In genomic region chr11:90129793-90130624, GRCm38 (mm10) we compare ENCODE assay signal across 8 mouse cellular contexts. TPM values are rescaled to one million over a fixed set of nuclear protein-coding genes. Genes with fewer than 3 reads are reported as not detected.
DNase-seq lines count a peak whose midpoint lies in the region; ATAC-seq lines count a peak whose summit lies in the region.

No protein-coding gene starts in this region.

- no peaks in the 10 kb centered on the region for H3K36me3 ChIP-seq in midbrain, embryonic 10.5 days
- no peaks in the 10 kb centered on the region for H3K36me3 ChIP-seq in midbrain, embryonic 15.5 days (replicated peaks)
- no peaks in the 10 kb centered on the region for H3K36me3 ChIP-seq in neural tube, embryonic 13.5 days

- ATAC-seq in midbrain, embryonic 15.5 days (replicated peaks): no peak
- peak; percentile 77 for ATAC-seq in neural tube, embryonic 13.5 days (ENCODE audit: low read depth)

- H3K9me3 ChIP-seq in midbrain, embryonic 10.5 days (replicated peaks): no peaks in the 10 kb centered on the region
- H3K9me3 ChIP-seq in midbrain, embryonic 15.5 days: no peaks in the 10 kb centered on the region
- no peaks in the 10 kb centered on the region for H3K9me3 ChIP-seq in neural tube, embryonic 13.5 days

- H3K4me3 ChIP-seq in midbrain, embryonic 10.5 days: no peak overlapping the region
- H3K4me3 ChIP-seq in midbrain, embryonic 15.5 days: no peak overlapping the region
- H3K4me3 ChIP-seq in neural tube, embryonic 13.5 days: no peak overlapping the region

- H3K4me1 ChIP-seq in midbrain, embryonic 10.5 days: peaks cover 18% of the 10 kb centered on the region
- H3K4me1 ChIP-seq in midbrain, embryonic 15.5 days: peaks cover 10% of the 10 kb centered on the region
- peaks cover 19% of the 10 kb centered on the region for H3K4me1 ChIP-seq in neural tube, embryonic 13.5 days (replicated peaks)

- intact Hi-C loops in heart, postnatal 25 days (cut with DNase I): loop anchor here (2.0 kb wide), 1 partner anchor 29 kb away; no protein-coding TSS in a partner anchor

- peak overlapping the region; percentile 63; the same call in 1 of the 2 replicates for H3K27ac ChIP-seq in midbrain, embryonic 10.5 days (replicated peaks)
- H3K27ac ChIP-seq in midbrain, embryonic 15.5 days: no peak overlapping the region
- peak overlapping the region; percentile 77 for H3K27ac ChIP-seq in neural tube, embryonic 13.5 days (replicated peaks)

- no peak overlapping the region for H3K4me2 ChIP-seq in midbrain, embryonic 15.5 days
- H3K4me2 ChIP-seq in neural tube, embryonic 13.5 days: peak overlapping the region; percentile 31

- H3K9ac ChIP-seq in midbrain, embryonic 15.5 days: no peak overlapping the region
- 0 out of 2 replicates have a peak overlapping the region, but pooled peaks have one; percentile 12 for H3K9ac ChIP-seq in neural tube, embryonic 13.5 days

- H3K27me3 ChIP-seq in midbrain, embryonic 10.5 days (ENCODE audit: low read depth, poor library complexity, severe bottlenecking): no peaks in the 10 kb centered on the region
- H3K27me3 ChIP-seq in midbrain, embryonic 15.5 days (replicated peaks): no peaks in the 10 kb centered on the region
- no peaks in the 10 kb centered on the region for H3K27me3 ChIP-seq in neural tube, embryonic 13.5 days

- no peak for DNase-seq in midbrain, embryonic 10.5 days (ENCODE audit: low spot score)
- peak; percentile 49 for DNase-seq in heart, postnatal 25 days (ENCODE audit: low spot score)
- DNase-seq in kidney, postnatal 36 days: peak; percentile 28 to 61
- DNase-seq in right cerebral cortex, postnatal 36 days (ENCODE audit: low spot score in 2 of 2): no peak
- DNase-seq in right cerebral cortex, postnatal 14 days: no peak
- DNase-seq in thymus, postnatal 10 days (ENCODE audit: low spot score in 2 of 2): no peak

- WGBS in midbrain, embryonic 10.5 days: 54% methylated on average over 12 of the region's 12 CpGs
- 42% methylated on average over 12 of the region's 12 CpGs for WGBS in midbrain, embryonic 15.5 days
- 31% methylated on average over 12 of the region's 12 CpGs for WGBS in neural tube, embryonic 13.5 days

RNA-seq across cellular contexts. Expression of gene Gm45716, which starts 57.5 kb away (rescaled TPM):
- polyA plus RNA-seq in midbrain, embryonic 10.5 days (2016; fragmentation: Nextera tagmentation; extraction: Ambion mirVana): 15.4 TPM in 2 replicates
- polyA plus RNA-seq in midbrain, embryonic 15.5 days (2015; fragmentation: Nextera tagmentation; extraction: Ambion mirVana): 21.3 and 23.6 TPM in 2 replicates
- total RNA-seq in heart, postnatal 25 days (2021): 10 to 100 TPM; 13.2 to 14.5 TPM
- 25.0 and 28.8 TPM in 2 replicates for polyA plus RNA-seq in neural tube, embryonic 13.5 days (2015; fragmentation: Nextera tagmentation; extraction: Ambion mirVana)

Comparison
In these comparisons a context has a peak if more than half of its experiments do, and no peak if none do; other contexts are left out.
1. DNase-seq: peak in heart, postnatal 25 days (single experiment) and kidney, postnatal 36 days (2 of 2); none in midbrain, embryonic 10.5 days (single experiment), right cerebral cortex, postnatal 36 days (0 of 2), right cerebral cortex, postnatal 14 days (single experiment) and thymus, postnatal 10 days (0 of 2).